Mouse (Mus musculus) spleen, postnatal 14 days (tissue): ENCODE measurements at regions not wholly inside any gene's neighbourhood (a gene's known extent, or its start where the extent isn't known, plus 50 kb on each side); places are given as distances from the start of the nearest gene placed in this dataset.
"Not testable (repeated sequence)": the region's sequence is repeated elsewhere in the genome, so short reads cannot be mapped to it uniquely, and the experiment has no call there.

Experiments
- DNase-seq, 2 experiments: peaks; one replicate each; pipeline ENCODE4 v3.0.0; 2021 to 2022; ENCODE audit warnings: low spot score in 2 of 2

DNA sequence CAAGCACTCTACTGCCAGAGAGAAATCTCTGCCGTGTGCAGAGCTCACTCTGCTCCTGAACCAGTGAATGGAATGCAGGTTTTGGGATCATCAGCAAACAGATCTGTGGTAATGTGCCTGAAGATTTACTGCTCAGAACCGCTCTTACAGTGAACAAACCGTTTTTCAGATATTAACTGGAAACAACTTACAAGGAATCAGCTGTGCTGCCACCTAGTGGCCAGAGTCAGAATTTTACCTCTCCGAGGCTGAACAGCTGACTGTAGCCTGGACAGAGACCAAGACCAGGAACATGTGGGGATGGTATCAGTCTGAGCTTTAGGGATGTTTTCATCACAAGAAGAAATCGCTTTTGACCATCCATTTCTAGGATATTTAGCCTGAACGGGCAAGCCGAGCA is 65.3 kb downstream of the Gm15023 start:
- not testable (repeated sequence) for DNase-seq

DNA sequence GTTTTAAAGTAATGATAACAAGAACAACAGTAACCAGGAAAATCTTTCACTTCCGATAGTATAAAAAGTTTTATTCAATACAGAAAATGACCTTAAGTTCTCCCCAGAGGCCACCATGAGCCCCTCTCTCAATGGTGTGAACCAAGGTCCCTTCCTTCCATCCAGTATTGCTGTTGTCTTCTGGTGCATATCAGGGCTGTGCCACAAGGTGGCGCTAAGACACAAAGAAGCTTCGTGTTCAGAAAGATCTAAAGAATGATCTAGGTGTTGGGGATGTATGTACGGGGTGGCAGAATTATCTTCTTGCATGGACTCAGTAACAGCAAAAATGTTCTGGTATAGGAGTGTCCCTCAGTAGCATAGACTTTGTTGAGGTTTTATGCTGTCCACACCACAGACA is 66.6 kb downstream of the Gm15023 start:
- DNase-seq, result peak in 1 of 2 experiments; percentile 7

DNA sequence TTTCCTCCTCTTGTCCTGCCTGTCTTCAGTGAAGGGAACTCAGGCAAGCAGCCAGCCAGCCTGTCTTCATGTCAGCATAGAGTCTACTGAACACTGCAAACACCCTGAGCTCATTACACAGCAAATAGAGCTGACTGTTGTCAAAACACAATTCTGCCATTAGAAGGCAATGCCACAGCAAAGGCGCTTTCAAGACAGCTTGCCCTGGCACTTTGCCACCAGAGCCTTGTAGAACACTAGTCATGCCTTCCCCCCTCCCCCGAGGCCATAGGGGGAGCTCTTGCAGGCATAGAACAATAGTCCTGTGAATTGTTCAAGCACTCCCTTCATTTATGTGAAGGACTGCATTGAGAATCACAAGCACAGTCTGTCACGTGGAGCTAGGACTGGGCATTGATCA is 75.8 kb downstream of the Gm15023 start:
- no peak for DNase-seq

DNA sequence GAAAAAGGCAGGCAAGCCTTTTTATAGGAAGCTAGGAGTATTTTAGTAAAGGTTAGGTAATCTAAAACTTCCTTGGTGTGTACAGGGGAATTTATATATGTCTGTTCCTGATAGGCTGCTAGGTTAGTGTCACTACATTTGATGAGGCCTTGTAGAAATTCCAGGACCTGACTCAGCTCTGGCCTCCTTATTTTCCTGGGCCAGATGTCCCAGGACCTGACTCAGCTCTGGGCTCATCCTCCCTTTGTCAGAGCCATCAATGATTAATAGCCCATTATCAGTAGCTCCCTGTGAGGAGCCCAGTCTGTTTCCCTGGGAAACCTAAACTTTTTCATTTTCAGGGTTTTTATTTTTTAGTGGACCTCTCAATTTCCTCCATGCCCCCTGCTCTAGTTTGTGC is 79.3 kb downstream of the Gm15023 start:
- no peak for DNase-seq

DNA sequence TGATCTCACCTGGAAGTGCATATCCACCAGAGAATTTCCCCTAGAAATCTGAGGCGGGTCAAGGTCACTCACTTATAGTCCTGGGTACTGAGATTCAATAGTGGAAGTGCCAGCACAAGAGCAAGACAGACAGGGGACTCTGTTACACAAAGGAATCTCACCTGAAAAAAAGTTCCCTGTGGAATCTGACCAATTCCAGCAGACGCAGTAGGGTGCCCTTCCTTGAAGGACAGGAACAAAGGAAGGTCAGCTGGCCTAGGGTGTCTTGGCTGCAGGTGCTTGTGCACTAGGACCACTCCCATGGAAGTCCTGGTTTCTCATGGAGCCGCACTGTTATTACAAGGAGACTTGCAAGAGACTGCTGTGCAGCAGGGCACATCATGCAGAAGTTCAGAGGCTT is 81.2 kb downstream of the Gm15023 start:
- DNase-seq, result no peak

DNA sequence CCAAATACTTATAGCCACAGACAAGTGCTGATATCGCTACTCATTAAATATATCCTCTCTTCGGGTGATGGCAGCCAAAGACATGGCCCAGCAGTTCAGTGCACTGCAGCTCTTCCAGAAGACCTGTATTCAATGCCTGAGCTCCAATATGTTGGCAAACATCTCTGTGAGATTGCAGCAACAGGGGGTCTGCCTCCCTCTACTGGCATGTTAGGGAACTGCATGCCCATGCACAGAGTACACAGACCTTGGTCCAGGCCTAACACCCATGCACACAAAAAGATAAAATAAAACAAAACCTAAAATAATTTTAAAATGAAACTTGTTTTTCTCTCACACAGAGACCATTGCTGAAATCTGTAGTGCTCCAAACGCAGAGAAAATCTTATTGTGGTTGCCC is 82.1 kb upstream of the Zmat1 start:
- peak; percentile 7 to 41 for DNase-seq

DNA sequence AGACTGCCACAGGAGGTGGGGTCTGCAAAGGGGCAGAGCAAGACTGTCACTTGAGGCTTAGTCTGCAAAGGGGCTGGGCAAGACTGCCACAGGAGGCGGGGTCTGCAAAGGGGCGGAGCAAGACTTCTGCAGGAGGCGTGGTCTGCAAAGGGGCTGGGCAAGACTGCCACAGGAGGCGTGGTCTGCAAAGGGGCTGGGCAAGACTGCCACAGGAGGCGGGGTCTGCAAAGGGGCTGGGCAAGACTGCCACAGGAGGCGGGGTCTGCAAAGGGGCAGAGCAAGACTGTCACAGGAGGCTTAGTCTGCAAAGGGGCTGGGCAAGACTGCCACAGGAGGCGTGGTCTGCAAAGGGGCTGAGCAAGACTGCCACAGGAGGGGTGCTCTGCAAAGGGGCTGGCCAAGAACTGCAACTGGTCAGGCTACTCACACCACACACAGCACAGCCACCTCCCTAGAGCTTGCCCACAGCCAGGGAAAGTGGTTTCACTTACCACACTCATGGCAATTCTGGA is 78.1 kb upstream of the Zmat1 start:
- DNase-seq, result peak; percentile 6 to 20

DNA sequence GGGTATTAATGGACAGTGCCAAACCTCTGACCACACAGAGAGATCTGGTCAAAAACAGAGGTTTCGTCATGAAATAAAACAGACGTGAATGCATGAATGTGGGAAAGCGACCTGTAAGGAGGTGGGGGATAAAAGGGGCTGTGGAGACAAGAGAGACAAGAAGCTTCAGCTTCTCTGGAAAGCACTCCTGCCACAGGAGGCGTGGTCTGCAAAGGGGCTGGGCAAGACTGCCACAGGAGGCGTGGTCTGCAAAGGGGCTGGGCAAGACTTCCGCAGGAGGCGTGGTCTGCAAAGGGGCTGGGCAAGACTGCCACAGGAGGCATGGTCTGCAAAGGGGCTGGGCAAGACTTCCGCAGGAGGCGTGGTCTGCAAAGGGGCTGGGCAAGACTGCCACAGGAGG is 77.6 kb upstream of the Zmat1 start:
- DNase-seq, result not testable (repeated sequence)

DNA sequence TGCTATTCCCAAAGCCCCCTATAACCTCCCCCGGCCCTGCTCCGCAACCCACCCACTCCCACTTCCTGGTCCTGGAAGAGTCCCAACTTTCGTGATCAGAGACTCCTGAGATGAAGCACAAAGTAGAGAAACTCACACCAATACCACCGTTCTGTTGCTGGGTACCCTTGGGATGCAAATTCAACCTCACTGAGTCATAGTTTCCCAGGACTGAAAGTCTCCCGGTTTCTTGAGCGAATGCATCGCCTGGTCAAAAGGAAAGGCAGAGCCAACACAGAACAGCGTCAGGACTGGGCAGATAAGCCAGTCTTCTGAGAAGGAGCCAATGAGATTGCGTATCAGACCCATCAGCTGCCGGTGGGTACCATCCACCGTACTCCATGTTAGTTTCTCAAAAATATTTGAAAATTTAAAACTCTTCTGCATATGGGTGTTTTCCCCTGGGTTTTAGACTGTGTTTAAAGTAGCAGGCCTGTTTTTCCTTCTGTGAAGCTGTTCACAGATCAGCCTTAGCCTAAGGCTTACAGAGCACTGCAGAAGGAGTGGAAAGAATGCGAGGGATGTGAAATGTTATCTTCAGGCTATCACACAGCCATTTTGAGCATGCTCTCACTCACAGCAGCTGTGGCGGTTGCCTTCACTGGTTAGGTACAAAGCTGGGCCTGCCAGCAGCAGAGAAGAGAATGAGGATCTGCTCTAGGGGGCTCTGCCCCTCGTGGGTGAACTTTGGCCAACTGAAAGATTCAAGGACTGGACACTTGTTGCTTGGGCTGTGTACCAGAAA is 77.0 kb upstream of the Zmat1 start:
- not testable (repeated sequence) for DNase-seq

DNA sequence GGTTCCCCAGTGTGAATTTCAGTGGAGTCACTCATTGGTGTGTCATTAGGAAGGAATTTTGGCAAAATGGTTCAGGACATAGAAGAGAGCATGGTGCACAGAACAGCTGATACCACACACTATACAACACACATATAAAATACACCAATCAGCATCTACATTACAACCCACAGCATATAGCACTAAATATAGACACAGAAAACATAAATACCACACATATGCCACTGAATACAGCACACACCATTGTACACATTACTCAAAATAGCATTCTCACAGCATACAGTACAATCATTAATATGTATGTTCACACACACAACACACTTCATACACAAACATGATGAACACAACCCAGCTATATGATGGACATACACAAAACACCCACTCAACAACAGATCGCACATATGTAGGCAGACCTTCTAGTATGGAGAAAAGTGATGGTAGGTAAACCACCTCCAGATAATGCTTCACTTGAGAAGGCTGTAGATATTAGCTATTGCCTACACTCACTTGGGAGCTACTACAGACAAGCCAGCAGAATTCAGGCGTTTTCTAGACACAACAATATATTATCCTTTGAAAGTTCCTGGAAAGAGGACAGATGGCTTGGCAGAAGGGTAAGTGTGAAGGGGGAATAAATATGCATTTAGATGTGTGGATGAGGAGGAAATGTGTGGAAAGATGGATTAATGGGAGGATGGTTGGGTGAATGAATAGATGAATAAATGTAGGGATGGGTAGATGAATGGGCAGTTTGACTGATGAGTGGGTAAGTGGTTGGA is 71.6 kb upstream of the Zmat1 start:
- no peak for DNase-seq

DNA sequence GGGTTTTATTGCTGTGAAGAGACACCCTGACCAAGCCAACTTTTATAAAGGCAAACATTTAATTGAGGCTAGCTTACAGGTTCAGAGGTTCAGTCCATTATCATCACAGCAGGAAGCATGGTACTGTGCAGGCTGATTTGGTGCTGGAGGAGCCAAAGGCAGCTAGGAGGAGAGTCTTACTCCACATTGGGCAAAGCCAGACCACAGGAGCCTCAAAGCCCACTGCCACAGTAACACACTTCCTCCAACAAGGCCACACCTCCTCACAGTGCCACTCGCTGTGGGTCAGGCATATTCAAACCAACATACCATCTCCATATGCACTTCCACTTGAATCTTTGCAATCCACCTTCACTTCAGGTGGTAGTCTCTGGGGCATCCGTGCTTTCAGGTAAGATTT is 70.4 kb upstream of the Zmat1 start:
- DNase-seq, result no peak

DNA sequence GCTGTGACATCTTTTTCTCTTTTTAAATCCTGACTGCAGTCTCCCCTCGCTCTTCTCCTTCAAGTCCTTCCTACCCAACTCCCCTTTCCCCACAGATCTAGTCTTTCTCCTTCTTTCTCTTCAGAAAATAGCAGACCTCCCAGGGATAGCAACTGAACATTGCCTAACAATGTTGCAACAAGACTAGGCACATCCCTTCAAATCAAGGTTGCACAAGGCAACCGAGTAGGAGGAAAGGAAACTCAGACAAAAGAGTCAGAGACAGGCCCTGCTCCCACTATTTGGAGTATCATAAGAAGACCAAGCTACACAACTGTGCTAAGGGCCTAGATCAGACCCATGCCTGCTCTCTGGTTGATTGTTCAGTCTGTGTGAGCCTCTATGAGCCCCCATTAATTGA is 66.9 kb upstream of the Zmat1 start:
- no peak for DNase-seq

DNA sequence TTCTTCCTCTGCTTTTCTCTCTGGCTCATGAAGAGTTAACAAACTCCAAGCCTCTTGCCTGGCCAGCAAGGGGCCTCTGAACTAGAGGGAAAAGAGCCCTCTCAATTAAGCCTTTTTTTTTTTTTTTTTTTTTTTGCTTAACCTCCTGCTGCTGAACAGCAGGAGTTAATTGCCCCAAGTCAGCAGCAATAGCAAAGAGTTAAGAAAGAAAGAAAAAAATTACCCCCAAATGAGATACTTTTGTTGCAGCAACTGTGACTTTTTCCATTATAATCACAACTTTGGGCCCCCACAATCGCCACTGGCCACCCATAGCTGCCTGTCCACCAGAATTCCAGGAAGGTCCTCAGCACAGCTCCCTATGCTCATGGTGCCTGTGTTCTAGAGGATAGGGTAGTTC is 60.4 kb upstream of the Zmat1 start:
- DNase-seq, result no peak

DNA sequence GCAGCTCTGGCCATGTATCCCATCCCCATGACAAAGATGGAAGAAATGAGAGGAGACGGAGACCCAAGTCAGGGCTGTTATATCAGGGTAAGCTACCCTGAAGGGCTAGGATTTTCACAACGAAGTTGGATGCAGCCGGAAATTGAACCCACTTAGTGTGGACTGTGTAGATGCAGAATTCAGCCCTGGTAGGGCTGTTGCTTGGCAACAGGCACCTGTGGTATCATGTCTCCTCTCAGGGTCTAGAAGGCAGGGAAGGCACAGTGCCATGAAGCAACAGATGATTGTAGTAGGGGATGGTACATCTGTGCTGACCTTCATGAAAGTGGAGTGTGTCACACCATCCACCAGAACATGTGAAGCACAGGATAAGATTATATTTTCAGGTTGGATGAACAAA is 51.2 kb upstream of the Zmat1 start:
- DNase-seq, result no peak

DNA sequence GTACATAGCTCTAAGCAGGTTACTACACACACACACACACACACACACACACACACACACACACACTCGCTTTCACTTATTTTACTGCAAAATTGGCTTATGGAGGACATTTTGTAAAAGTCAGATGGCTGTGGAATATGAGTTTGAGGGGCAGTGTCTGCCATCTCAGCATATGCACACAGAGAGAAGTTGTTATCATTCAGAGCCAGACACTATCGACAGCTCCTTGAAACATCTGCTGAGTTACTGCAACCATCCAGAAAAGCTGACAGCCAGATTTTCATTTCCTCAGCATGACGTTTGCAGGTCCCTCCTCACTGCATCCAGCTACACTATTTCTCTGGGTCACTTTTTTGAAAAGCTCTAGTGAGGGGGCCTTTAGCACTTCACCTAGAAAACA is 49.9 kb upstream of the Zmat1 start:
- no peak for DNase-seq
